8 mouse cellular contexts compared by ENCODE assay signal in the genomic region with DNA sequence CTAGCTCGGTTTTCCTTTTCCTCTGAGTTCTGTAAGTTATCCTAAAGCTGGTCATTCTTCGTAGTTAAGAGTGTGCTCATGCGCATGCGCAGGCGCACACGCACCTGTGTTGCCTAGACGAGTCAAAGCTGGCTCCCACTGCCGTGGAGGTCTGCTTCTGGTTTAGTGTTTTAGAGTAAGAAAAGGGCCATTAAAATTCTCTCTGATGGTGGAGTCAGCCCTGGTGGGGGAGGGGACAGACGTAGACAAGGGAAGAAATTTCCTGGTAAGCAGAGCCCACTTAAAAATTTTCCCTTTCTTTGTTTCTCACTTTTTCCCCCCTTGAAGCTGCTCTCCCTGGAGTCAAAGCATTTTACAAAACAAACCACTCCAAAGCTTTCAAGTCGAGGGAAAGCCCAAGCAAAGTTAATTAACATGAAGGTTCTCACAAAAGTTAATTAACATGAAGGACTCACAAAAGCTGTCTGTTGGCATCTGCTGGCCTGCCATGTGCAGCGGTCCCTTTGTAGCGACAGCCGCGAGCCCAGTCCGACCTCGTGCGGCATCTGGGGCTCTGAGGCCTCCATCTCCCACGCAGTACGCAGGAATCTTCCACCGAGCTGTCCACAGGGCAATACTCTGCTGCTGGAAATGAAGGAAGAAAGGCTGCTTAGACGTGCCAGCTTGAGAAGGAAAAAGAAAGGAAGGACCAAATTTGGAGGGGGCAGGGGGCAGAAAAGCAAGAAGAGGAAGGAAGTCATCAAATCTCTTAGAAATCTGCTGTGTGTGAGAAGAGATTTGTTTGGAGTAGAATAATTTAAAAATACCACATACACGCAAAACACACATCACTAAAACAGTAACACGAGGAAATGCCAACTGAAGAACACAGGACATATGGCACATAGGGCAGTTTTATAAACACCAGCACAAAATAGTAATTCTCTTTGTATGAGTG. TPM values are rescaled to one million over a fixed set of nuclear protein-coding genes. Genes with fewer than 3 reads are reported as not detected.
DNase-seq lines count a peak whose midpoint lies in the region; ATAC-seq and TF ChIP-seq lines count a peak whose summit lies in the region.

A gene (minus strand): TSS at position 633 of the 937 bp plus-strand sequence.

- DNase-seq in adrenal gland, postnatal 4 days (ENCODE audit: low spot score in 2 of 2), result no peak
- DNase-seq in adrenal gland, adult (ENCODE audit: inconsistent age in 2 of 2, low spot score in 1 of 2), result no peak
- DNase-seq in spleen, adult 2 months (ENCODE audit: low read depth in 1 of 2, low spot score in 2 of 2), result no peak
- DNase-seq in spleen, postnatal 14 days (ENCODE audit: low spot score in 2 of 2), result no peak
- peak; percentile 70 for DNase-seq in hindbrain, embryonic 11.5 days (ENCODE audit: low spot score)
- peak; percentile 20 for DNase-seq in retina, postnatal 7 days (ENCODE audit: low read depth, low spot score)
- no peak for DNase-seq in yolk sac, embryonic 10.5 days (ENCODE audit: low spot score)

- no peak within 1 kb of the TSS for H3K27ac ChIP-seq in spleen, adult 2 months (ENCODE audit: insufficient read depth, low read length)
- H3K27ac ChIP-seq in hindbrain, embryonic 11.5 days (ENCODE audit: low read depth, low read length), result 0 out of 2 replicates have a peak within 1 kb of the TSS, but pooled peaks have one; percentile 47
- peak within 1 kb of the TSS; percentile 86 for H3K27ac ChIP-seq in limb, embryonic 12.5 days

- peak; percentile 89 for ATAC-seq in hindbrain, embryonic 11.5 days (ENCODE audit: low FRiP score)
- ATAC-seq in limb, embryonic 12.5 days (ENCODE audit: insufficient number of reproducible peaks, insufficient read depth, low FRiP score, low TSS enrichment, low read depth), result peak; percentile 88

- 22% methylated on average over 23 of the region's 23 CpGs for WGBS in spleen, adult 2 months
- 20% methylated on average over 23 of the region's 23 CpGs for WGBS in hindbrain, embryonic 11.5 days
- 12% methylated on average over 23 of the region's 23 CpGs for WGBS in limb, embryonic 12.5 days

- no peak for TF ChIP-seq POLR2A in spleen, adult 2 months (IDR thresholded peaks at IDR 0.05; ENCODE audit: low read depth, low read length)

- peak within 1 kb of the TSS; percentile 59 for H3K4me3 ChIP-seq in spleen, adult 2 months (ENCODE audit: extremely low read depth, insufficient read depth, insufficient read length)
- H3K4me3 ChIP-seq in hindbrain, embryonic 11.5 days (ENCODE audit: low read depth, low read length), result no peak within 1 kb of the TSS
- peak within 1 kb of the TSS; percentile 15; the same call in 1 of the 2 replicates for H3K4me3 ChIP-seq in limb, embryonic 12.5 days (replicated peaks)

- H3K27me3 ChIP-seq in spleen, adult 2 months (ENCODE audit: control insufficient read depth, insufficient read depth, low read length), result no peaks in the 10 kb centered on the region
- no peaks in the 10 kb centered on the region for H3K27me3 ChIP-seq in hindbrain, embryonic 11.5 days (ENCODE audit: control insufficient read depth, insufficient read depth, low read length)
- no peaks in the 10 kb centered on the region for H3K27me3 ChIP-seq in limb, embryonic 12.5 days

- H3K9me3 ChIP-seq in hindbrain, embryonic 11.5 days (ENCODE audit: control insufficient read depth, low read length), result no peaks in the 10 kb centered on the region
- H3K9me3 ChIP-seq in limb, embryonic 12.5 days, result no peaks in the 10 kb centered on the region

- no peaks in the 10 kb centered on the region for H3K4me1 ChIP-seq in spleen, adult 2 months (ENCODE audit: control insufficient read depth, insufficient read depth, insufficient read length)
- H3K4me1 ChIP-seq in hindbrain, embryonic 11.5 days (replicated peaks; ENCODE audit: control insufficient read depth, insufficient read depth, low read length), result no peaks in the 10 kb centered on the region
- H3K4me1 ChIP-seq in limb, embryonic 12.5 days (replicated peaks), result peaks cover 13% of the 10 kb centered on the region; the same call in 1 of the 2 replicates

- H3K4me2 ChIP-seq in hindbrain, embryonic 11.5 days (replicated peaks; ENCODE audit: low read depth, low read length), result no peak within 1 kb of the TSS
- H3K4me2 ChIP-seq in limb, embryonic 12.5 days, result peak within 1 kb of the TSS; percentile 45

- no peak for TF ChIP-seq CTCF in spleen, adult 2 months (IDR thresholded peaks at IDR 0.05; ENCODE audit: extremely low read depth, insufficient read depth, insufficient read length, insufficient replicate concordance)

- no peak within 1 kb of the TSS; the same call in 1 of the 2 replicates for H3K9ac ChIP-seq in hindbrain, embryonic 11.5 days (ENCODE audit: low read depth, low read length)
- H3K9ac ChIP-seq in limb, embryonic 12.5 days (replicated peaks), result 0 out of 2 replicates have a peak within 1 kb of the TSS, but pooled peaks have one; percentile 40

- no peaks in the 10 kb centered on the region for H3K36me3 ChIP-seq in spleen, adult 2 months (ENCODE audit: control insufficient read depth, insufficient read depth, low read length)
- H3K36me3 ChIP-seq in hindbrain, embryonic 11.5 days (ENCODE audit: control insufficient read depth, insufficient read depth, low read length), result no peaks in the 10 kb centered on the region
- no peaks in the 10 kb centered on the region for H3K36me3 ChIP-seq in limb, embryonic 12.5 days

RNA-seq across cellular contexts. Expression of the gene that starts here (rescaled TPM):
- 10 to 100 TPM; 17.1 to 18.9 TPM for total RNA-seq in adrenal gland, postnatal 4 days (2021)
- 4.8 and 5.1 TPM in 2 replicates for polyA plus RNA-seq in spleen, adult 2 months (2012; rRNA removed)
- polyA plus RNA-seq in hindbrain, embryonic 11.5 days (2014; fragmentation: Nextera tagmentation; extraction: Ambion mirVana), result 19.7 and 26.1 TPM in 2 replicates
- polyA plus RNA-seq in limb, embryonic 12.5 days (2016; fragmentation: Nextera tagmentation; extraction: Ambion mirVana), result 24.3 and 28.5 TPM in 2 replicates

Comparison
In these comparisons a context has a peak if more than half of its experiments do, and no peak if none do; other contexts are left out.
1. DNase-seq: peak in hindbrain, embryonic 11.5 days (single experiment) and retina, postnatal 7 days (single experiment); none in adrenal gland, postnatal 4 days (0 of 2), adrenal gland, adult (0 of 2), spleen, adult 2 months (0 of 2), spleen, postnatal 14 days (0 of 2) and yolk sac, embryonic 10.5 days (single experiment).